Mouse (Mus musculus) gastrocnemius, postnatal 25 days (tissue): ENCODE measurements around the gene Ctr9. TPM values are rescaled to one million over a fixed set of nuclear protein-coding genes. Genes with fewer than 3 reads are reported as not detected.

Experiments
- DNase-seq: peaks from one replicate; pipeline ENCODE4 v3.0.0; 2022
- total RNA-seq, 2 experiments: library from RNA; stranded (reverse); gene quantifications; 1 replicate in 1 of 2; 2 replicates in 1 of 2; pipeline ENCODE4 v1.2.3; 2021

The Ctr9 gene
- total RNA-seq, 2 experiments from 2014 or later: 13.6 to 14.4 TPM

GRCm38 (mm10) chr7:111029046-111029553 is 349 bp downstream of the Ctr9 start:
- no peak for DNase-seq

DNA sequence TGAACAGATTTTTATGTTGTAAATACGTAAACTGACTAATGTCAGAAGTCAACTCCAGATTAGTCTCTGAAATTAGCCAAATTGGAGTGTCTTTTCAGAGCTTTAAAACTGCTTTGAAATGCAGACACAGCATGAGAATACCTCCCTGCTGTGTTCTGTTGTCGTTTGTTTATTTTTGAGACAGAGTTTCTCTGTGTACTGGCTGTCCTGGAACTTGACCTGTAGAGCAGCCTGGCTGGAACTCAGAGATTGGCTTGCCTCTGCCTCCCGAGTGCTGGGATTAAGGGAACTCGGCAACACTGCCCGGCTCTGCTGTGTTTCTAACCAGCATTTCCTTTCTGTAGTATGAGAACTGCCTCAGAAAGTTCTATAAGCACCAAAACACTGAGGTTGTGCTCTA is 20.2 kb downstream of the Ctr9 start:
- DNase-seq: no peak

- DNase-seq: peak; percentile 44
Measured at GRCm38 (mm10) chr7:111049652-111050421, 21.1 kb downstream of the Ctr9 start.

- peak; percentile 13 for DNase-seq
Measured at GRCm38 (mm10) chr7:111055221-111055620, 26.5 kb downstream of the Ctr9 start.

- no peak for DNase-seq
Measured at GRCm38 (mm10) chr7:111055984-111056657, 27.4 kb downstream of the Ctr9 start.

DNA sequence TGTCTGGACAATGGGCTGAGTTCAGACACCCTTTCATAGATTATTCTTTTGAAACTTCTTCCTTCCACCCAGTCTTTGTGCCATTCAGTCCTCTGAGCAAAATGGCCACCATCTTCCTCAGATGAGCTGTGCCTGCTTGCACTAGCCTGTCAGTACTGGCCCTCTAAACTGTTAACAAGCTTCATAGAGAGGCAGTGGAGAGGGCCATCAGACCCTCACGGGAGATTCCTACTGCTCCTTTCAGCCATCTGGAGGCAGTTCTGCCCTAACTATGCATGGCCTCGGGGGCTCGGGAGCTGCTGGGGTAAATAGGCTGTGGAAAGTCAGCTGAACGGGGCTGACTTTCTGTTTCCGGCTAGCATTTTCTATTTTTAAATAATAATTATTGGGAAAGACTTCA is 30.8 kb downstream of the Ctr9 start:
- DNase-seq: no peak

DNA sequence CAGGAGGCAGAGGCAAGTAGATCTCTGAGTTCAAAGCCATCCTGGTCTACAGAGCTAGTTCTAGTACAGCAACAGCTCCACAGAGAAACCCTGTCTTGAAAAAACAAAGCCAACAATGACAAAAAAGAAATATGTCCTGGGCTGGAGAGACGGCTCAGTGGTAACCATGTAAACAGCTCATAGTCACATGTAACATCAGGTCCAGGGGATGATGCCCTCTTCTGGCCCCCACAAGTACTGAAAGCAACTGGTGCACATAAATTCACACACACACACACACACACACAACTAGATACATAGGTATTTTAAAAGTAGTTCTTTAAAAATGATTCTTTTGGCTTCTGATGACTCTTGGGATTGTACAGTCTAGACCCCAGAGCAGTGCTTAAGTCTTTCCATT is 34.2 kb downstream of the Ctr9 start:
- DNase-seq: no peak

GRCm38 (mm10) chr7:111068181-111068580 is 39.4 kb downstream of the Ctr9 start:
- no peak for DNase-seq

- no peak for DNase-seq
Measured at GRCm38 (mm10) chr7:111069439-111070166, 40.9 kb downstream of the Ctr9 start.

- DNase-seq: peak; percentile 1
Measured at GRCm38 (mm10) chr7:111070167-111070496, 41.4 kb downstream of the Ctr9 start.

- no peak for DNase-seq
Measured at GRCm38 (mm10) chr7:111072410-111072809, 43.7 kb downstream of the Ctr9 start.

DNA sequence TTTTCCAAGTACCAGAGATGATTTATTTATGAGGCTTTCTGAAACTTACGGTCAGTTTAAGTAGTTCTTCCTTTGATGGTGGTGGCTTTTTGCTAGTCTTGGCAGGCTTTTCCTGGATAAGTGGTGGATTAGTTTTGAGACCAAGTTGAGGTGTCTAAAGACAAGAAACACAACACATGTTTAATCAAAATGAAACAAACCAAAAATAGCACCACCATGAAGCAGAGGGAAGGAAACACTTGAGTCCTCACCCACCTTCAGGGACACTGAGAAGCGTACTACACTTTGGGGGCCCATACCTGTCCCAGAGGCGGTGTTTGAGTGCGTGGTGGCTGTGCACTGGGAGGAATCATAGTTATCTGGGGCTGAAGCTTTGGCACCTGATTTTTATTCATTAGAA is 46.5 kb downstream of the Ctr9 start:
- DNase-seq: no peak

DNA sequence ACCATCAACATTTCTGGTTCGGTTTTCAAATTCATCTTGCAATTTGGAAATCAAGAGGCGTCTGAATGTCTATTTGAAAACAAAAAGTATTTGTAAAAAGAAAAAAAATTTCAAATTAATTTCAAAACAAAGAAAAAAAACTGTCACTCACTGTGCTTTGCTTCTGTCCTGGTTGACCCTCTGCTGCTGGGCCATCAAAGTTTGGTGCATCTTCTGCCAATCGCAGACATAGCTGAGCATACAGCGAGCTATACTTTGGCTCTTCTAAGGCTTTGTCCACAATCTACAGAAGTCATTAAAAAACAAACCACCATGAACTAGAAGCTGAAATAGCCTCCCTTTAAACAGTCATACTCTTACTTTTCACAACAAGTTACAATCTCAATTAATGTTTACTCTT is 49.5 kb downstream of the Ctr9 start:
- DNase-seq: no peak

DNA sequence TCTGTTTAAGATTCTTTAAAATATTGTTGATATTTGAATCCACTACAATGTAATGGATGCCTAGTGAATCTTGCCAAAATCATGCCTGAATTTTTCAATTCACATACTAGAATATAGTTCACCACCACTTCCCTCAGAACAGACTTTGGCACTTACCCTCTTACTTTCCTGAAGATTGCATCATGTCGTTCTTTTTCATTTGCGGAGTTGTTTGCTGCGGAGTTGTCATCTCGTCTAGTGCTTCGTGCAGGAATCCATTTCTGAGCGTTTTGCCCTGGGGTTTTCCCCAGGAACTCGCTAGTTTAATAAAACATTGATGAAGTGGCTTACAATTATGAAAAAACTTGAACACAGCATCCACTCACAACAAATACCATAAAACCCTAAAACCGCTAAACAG is 51.3 kb downstream of the Ctr9 start:
- DNase-seq: no peak

GRCm38 (mm10) chr7:111080876-111081275 is 52.1 kb downstream of the Ctr9 start:
- no peak for DNase-seq

- DNase-seq: peak; percentile 86
Measured at GRCm38 (mm10) chr7:111082043-111082821, 53.5 kb downstream of the Ctr9 start.

- DNase-seq: peak; percentile 100
Measured at GRCm38 (mm10) chr7:111082822-111083732, 54.3 kb downstream of the Ctr9 start, which contains the start of gene Eif4g2. Eif4g2 (minus strand) TSS chr7:111083030.

DNA sequence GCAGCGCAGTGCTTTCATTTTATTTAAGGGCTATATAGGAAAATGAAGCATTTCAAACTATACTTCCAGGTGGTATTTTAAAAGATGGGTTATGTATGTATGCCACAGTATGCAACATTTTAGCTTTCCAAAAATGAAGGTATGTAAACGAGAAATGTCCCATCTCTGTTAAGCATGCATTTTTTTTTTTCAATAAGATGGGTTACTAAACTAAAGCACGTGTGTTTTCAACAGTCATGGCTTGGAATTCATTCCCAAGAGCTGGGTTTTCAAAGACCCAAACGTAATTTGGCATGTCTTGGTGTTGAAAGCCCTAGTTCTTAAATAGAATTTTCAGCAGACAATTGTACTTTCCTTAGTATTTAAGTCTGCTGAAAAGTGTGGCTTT is 55.0 kb downstream of the Ctr9 start:
- DNase-seq: no peak

DNA sequence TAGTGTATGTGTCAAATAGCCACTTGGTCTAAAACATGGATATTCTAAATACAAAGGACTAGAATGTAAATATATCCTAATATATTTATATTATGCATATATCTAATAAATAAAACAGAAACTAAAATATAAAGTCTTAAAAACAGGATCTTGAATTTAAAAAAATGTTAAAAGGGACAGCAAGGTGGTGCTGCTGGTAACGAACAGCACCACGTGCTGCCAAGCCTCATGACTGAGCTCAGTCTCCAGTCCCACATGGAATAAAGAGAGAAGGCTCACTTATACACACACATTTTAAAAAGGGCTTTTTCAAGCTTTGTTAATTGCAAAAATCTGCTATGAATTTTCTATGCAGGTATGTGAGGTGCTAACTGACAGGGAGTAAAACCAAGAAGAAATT is 55.7 kb downstream of the Ctr9 start:
- no peak for DNase-seq

- no peak for DNase-seq
Measured at GRCm38 (mm10) chr7:111085153-111085552, 56.4 kb downstream of the Ctr9 start.

DNA sequence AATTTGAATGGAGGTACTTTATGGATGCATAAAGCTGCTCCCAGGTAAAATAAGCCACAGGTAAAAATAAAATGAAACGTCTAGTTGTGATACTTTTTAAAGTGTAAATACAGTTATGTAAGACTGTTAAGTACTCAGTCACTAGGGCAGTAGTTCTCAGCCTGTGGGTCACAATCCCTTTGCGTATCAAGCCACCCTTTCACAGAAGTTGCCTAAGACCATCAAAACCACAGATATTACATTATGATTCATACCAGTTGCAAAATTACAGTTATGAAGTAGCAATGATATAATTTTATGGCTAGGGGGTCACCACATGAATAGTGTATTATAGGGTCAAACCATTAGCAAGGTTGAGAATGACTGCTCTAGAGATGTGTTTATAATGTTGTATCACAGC is 66.4 kb downstream of the Ctr9 start:
- DNase-seq: no peak
